Mouse (Mus musculus) liver, embryonic 14.5 days (tissue): ENCODE results near the gene Stxbp4.

Source experiments
- CTCF ChIP-seq: IDR thresholded peaks from 2 replicates; pipeline ENCODE4 v1.5.1; 2016; ENCODE audit warnings: antibody characterized with exemption, low read depth, control low read depth
- EP300 ChIP-seq: IDR thresholded peaks from 2 replicates; pipeline ENCODE4 v1.6.1; 2016; ENCODE audit warnings: antibody characterized with exemption, low read depth

DNA sequence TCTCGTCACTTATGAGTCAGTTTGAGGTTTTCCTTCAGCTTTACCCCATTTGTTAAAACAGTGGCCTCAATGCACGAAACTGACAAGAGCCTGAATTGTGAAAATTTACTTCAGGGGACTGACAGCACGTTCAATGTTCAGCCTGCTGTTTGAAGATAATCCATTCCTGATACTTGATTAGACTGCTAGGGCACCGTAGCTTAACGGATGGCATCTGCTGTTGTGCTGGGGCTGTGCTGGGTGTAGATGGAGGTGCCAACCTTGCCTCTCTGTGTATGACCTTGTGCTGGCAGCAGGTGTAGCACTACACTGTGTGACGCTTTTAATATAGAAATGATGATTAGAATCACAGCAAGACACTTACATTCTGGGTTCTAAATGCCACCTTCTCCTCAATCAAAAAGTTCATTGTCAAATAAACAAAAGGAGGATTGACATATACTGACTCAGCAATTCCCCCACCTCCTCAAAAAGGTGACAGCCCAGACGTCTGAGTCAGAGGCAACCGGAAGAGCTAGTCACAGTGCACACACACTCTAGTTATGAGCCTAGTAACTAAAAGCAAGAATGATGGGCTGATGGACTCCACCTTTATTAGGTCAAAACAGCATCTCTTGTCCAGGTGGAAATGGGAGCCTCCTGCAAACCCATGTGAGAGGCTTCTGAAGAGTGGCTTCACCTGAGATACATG, 61.5 kb downstream of the Stxbp4 start:
- TF ChIP-seq CTCF: no peak
- TF ChIP-seq EP300: no peak
